Mouse (Mus musculus): ENCODE data around the gene Gm10770.

GRCm38 (mm10) chr2:150173833-150174232, 5.6 kb downstream of the Gm10770 start:
- no peak for TF ChIP-seq CTCF (IDR thresholded peaks at IDR 0.05; ENCODE audit: low read depth, low read length)
- no peak for TF ChIP-seq EP300 (IDR thresholded peaks at IDR 0.05; ENCODE audit: insufficient read depth, low read depth, low read length)

Measured in ES-Bruce4 (cell line).